Mouse (Mus musculus) cerebellum, adult 9-10 months (tissue): ENCODE results near the gene H2-T22.
"Not testable (repeated sequence)": the region's sequence is repeated elsewhere in the genome, so short reads cannot be mapped to it uniquely, and the experiment has no call there.

Experiments
- DNase-seq: peaks from one replicate; pipeline ENCODE4 v3.0.0; 2022

H2-T22 gene

DNA sequence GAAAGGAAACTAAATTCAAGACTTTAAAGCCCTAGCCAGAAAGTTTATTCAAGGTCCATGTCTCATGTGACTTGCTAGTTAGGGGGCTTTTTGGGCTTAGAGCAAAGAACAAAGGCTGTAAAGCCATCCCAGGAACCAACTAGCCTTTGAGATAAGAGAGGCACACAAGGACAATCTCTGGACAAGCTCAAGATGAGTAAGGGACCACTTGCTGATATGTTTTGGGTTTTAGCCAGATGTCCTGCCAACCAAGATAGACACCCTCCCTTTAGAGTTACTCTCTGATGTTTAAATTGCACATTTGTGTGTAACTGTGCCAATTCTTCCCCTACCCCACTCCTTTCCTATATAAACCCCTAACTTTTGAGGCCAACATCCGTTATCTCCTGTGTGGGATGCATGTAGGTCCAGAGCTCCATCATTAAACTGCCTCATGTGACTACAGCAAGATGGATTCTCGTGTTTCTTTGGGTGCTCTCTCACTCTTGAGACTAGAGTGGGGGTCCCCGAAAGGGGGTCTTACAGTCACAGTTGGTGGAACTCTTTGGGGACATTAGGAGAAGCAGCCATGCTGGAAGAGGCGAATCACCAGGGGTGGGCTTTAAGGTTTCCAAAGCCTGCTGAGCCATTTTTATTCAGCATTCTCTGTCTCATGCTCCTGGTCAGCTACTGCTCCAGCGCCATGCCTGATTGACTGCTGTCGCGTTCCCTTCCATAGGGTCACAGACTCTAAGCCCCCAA lies 13.5 kb downstream of the H2-T22 start:
- DNase-seq: no peak

- DNase-seq: no peak
Measured at GRCm38 (mm10) chr17:36027663-36028062, 14.9 kb downstream of the H2-T22 start.

- no peak for DNase-seq
Measured at GRCm38 (mm10) chr17:36025901-36026300, 16.6 kb downstream of the H2-T22 start.

DNA sequence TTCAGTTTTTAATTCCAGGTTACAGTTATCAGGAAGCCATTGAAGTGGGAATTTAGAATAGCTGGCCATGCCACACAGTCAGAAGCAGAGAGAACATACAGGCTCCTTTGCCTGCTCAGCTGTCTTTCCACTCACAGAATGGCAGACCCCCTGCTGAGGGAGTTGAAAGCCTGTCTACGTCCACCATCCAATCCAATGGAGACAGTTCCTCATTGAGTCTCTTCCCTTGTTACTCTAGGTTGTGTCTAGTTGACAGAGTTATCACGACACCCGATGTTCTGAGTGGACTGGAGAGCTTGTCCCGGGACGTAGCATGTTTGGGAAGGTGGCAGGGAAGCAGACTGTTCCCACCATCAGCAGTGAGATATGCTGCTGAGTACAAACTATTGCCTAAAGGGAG lies 17.4 kb downstream of the H2-T22 start:
- no peak for DNase-seq

DNA sequence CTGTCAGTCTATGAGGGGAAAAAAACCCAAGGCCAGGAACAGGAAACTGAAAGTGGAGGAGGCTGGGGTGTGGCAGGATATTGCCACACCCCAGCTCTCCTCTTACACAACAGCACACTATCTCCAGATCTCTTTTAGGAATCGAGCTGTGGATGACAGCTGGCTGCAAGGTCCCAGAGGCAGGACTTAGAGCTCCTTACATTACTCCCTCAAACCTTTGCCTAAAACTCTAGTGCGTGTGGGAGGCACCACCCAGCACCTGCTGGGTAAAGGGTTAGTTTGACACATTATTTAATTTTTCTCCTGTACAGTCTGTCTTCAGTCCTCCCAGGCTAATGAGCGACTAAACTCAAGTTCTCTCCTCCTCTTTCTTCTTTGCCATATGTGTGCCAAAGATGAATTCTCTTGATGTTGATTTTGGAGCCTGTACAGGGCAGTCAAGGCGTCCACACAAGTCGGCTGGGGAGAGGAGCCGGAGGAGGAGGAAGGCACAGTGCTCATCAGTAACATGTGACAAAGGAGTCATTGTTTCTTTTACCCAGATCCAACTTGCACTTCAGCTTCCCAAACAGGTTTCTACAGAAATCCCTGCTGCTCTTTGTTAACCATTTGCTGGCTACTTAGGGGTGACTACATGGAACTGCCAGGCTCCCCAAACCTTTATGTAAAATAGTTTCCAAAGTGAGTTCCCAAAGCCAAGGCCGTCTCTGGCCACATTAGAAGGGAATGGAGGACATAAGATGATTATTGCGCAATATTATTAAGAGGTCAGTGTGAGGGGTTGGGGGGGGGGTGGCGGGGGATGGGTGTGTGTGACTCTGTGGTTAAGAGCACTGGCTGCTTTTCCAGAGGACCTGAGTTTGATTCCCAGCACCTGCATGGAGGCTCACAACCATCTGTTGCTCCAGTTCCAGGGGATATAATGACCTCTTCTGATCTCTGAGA lies 18.6 kb downstream of the H2-T22 start:
- no peak for DNase-seq

DNA sequence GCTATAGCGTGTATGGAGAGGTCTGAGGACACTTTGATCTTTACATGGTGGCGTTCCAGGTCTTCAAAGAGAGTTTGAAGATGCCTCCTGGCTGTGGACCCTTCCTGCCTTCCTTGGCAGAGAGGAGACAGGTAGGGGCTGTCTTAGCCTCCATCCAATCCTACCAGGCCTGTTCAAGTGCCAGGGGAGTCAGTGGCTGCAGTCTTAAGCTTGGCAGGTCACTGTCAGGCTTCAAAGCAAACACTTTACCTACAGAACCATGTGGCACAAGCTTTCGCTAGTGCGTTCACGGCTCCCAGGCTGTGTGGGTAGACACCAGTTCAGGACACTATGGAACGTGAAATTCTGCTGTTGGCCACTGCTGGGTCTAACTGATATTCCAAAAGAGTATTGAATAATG lies 19.6 kb downstream of the H2-T22 start:
- no peak for DNase-seq

- no peak for DNase-seq
Measured at GRCm38 (mm10) chr17:36022098-36022497, 20.4 kb downstream of the H2-T22 start.

DNA sequence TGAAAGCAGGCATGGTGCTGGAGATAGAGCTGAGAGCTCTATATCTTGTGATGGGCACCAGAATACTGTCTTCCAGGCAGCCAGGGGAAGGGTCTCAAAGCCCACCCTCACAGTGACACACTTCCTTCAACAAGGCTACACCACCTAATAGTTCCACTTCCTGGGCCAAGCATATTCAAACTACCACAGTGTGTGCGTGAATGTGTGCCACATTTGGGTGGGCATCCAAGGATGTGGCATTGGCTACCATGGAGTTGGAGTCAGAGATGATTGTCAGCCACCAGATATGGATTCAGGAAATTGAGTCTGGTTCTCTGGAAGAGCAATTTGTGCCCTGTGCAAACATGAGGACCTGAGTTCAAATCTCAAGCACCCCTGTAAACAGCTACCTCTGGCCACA lies 21.2 kb downstream of the H2-T22 start:
- DNase-seq: no peak

DNA sequence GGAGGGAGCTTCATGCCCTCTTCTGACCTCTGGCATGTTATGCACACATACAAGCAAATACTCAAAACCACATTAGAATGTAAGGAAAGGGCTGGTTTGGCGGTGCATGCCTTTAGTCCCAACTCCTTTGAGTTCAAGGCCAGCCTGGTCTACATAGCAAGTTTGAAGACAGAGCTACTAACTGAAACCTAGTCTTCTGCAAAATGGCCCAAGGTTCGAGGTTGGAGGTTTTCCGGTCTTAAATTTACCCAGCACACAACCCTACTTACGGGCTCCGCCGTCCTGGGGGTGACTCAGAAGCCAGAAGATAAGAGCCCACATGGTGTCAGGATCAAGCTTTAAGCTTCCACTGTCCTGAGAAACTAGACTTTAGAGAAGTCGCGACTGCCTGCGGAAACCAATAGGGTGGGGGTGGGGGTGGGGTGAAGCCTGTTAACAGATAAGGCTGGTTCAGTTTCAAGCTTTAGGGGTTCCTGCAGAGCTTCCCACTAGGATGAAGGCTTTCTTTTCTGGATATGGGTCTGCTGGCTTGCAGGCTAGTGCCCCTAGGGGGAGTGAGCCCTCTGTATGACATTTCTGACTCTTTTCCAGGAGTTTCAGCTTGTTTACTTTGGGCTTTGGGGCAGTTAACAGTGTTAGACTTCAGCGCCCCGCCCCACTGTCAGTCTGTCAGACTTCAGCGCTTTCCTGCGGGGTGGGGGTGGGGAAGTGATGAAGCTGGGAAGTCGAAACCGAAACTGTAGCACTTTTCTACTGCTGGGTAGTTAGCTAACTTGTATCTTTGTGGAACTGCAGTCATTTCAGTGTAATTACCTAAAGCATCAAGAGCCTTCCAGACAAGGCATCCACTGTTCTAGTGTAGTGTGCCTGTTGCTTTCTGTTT lies 22.1 kb downstream of the H2-T22 start, which contains the start of gene H2-T24:
Gene H2-T24, minus strand, starts transcription at position 370 of the 883 bp plus-strand sequence.
- DNase-seq: no peak

DNA sequence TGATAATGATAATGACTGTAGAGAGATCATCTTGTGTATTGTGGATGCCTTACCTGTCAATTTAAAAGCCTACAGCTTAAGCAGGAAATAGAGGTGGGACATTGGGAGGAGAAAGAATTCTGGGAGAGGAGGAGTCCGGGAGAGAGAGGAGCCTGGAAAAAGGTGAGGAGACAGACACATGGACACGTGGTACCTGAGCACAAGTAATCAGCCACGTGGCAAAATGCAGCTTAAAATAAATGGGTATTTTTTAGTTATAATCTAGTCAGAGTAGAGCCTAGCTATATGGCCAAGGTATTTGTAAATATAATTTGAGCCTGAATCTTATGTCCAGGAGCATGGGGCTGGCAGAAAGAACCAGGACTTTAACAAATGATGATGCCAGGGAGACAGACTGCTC lies 23.0 kb downstream of the H2-T22 start:
- no peak for DNase-seq

GRCm38 (mm10) chr17:36018979-36019378 lies 23.6 kb downstream of the H2-T22 start:
- no peak for DNase-seq

DNA sequence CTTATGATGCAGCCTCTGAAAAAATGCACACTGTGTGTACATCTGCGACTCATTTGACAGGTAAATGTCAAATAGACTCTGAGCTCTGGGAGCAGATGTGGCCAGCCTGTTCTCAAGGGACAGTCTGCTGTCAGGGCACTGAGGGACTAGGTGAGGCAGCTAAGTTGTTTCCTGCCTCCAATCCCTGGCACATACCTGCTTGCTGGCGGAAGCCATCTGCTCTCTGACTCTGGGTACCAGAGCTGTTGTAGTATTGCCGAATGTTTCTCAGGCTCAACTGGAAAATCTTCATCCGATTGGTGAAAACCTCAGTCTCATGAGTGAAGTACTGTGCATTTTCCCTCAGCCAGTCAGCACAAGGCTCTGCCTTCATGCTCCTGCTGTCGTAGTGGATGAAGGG lies 25.5 kb downstream of the H2-T22 start:
- DNase-seq: no peak

DNA sequence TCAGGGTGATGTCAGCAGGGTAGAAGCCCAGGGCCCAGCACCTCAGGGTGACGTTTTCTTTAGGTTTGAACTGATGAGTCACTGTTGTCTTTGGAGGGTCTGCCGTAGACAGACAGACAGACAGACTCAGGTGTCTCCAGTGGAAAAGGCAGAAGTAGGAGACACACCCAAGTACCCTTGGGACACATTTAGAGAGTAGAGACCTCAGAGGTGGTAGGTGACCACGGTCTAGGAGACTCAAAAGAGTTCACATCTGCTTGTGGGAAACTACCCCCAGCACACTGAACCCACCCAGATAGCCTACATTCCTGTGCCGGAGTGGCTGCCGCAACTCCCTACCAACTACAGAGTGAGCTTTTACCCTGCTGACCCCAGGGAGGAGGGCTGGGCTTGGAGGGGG lies 27.6 kb downstream of the H2-T22 start:
- no peak for DNase-seq

GRCm38 (mm10) chr17:36004409-36004808 lies 38.1 kb downstream of the H2-T22 start:
- not testable (repeated sequence) for DNase-seq

- DNase-seq: no peak
Measured at GRCm38 (mm10) chr17:36003331-36003730, 39.2 kb downstream of the H2-T22 start.

DNA sequence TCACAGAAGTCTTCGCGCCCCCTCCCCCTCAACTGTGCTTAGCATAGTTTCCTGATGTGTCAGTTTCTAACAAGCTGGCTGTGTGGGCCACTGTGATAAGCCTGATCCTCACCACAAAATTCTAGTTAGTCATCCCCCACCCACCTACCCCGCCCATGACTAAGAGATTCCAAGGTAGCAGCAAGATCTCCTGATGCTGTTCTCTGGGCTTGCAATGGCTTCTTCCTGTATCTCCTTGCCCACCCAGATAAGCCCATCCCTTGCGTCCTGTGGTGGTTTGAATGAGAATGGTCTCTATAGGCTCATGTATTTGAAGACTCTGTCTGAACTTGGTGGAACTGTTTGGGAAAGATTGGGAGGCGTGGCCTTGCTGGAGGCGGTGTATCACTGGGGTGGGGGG lies 40.6 kb downstream of the H2-T22 start:
- DNase-seq: no peak

DNA sequence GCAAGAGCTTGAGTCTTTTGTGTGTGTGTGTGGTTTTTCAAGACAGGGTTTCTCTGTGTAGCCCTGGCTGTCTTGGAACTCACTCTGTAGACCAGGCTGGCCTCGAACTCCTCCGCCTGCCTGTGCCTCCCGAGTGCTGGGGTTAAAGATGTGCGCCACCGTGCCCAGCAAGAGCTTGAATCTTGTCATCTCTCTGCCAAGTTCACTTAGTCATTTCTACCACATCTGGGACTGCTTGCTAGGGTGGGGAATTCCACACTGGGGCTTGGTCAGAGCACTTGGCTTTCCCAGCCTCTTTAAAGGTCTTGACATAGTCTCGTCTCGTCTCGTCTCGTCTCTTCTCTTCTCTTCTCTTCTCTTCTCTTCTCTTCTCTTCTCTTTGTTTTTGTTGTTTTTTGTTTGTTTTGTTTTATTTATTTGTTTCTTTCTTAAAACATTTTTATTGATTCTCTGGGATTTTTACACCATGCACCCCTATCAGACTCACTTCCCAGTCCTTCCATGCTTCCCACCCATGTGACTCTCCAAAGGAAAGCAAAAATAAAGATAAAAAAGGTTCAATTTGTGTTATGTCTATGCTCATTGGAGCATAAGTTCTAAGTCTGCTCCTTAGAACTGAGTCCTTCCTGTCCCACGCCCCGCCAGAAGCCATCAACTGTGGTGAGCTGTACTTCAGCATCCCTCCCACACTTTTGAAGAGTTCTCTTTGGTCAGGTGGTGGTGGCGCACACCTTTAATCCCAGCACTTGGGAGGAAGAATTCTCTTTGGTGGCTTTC lies 41.2 kb downstream of the H2-T22 start:
- DNase-seq: no peak

- DNase-seq: no peak
Measured at GRCm38 (mm10) chr17:36000349-36000748, 42.2 kb downstream of the H2-T22 start.

DNA sequence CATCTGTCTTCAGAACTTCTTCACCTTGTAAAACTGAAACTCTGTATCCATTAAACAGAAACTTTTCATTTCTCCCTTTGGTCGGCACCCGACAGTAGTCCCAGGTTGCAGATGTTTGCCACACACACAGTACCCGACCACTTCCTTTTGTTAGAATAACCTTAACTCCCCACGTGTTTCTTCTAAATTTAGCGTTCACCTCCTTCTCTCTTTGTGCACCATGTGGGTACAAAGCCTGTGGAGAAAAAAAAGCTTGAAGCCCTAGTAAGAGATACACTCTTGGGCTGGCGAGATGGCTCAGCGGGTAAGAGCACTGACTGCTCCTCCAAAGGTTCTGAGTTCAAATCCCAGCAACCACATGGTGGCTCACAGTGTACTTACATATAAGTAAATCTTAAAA lies 43.2 kb downstream of the H2-T22 start:
- DNase-seq: no peak

GRCm38 (mm10) chr17:35998545-35999305 lies 43.8 kb downstream of the H2-T22 start:
- no peak for DNase-seq
